Mouse (Mus musculus) ES-Bruce4 (cell line): ENCODE measurements around the gene Taok1.

Experiments
- CTCF ChIP-seq: IDR thresholded peaks from one replicate; pipeline ENCODE4 v1.8.1; 2011; ENCODE audit warnings: low read depth, low read length
- POLR2A ChIP-seq: IDR thresholded peaks from one replicate; pipeline ENCODE4 v1.8.1; 2011; ENCODE audit warnings: low read length; ENCODE audit not compliant: insufficient read depth

GRCm38 (mm10) chr11:77626596-77627535, 19.3 kb upstream of the Taok1 start:
- TF ChIP-seq POLR2A (no peak), CTCF (no peak)
